Mouse (Mus musculus) thymus, postnatal 36 days (tissue): ENCODE results near the gene Sass6.
"Not testable (repeated sequence)": the region's sequence is repeated elsewhere in the genome, so short reads cannot be mapped to it uniquely, and the experiment has no call there.

Source experiments
- DNase-seq, 2 experiments: peaks; one replicate each; pipeline ENCODE4 v3.0.0; 2022; ENCODE audit warnings: mixed read lengths in 2 of 2

Gene Sass6

DNA sequence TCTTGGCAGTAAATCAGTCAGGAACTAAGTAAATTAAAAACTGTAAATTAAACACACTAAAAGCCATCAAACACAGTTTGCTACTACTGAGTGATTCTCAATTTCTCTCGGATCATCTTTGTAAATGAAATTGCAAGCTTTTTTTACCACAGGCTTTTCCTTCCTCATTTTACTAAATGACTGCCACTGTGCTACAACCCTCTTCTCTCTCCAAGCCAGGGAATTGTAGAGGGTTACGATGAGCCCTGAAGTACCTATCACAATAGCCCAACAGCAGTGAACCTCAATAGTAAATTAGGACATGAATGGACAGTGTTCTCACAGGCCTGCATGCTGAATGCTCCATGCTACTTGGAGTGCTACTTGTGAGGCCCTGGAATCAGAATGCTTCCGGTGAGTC, 39.3 kb downstream of the Sass6 start:
- no peak for DNase-seq

GRCm38 (mm10) chr3:116634853-116635252, 40.1 kb downstream of the Sass6 start:
- no peak for DNase-seq

GRCm38 (mm10) chr3:116635799-116636198, 41.0 kb downstream of the Sass6 start:
- no peak for DNase-seq

DNA sequence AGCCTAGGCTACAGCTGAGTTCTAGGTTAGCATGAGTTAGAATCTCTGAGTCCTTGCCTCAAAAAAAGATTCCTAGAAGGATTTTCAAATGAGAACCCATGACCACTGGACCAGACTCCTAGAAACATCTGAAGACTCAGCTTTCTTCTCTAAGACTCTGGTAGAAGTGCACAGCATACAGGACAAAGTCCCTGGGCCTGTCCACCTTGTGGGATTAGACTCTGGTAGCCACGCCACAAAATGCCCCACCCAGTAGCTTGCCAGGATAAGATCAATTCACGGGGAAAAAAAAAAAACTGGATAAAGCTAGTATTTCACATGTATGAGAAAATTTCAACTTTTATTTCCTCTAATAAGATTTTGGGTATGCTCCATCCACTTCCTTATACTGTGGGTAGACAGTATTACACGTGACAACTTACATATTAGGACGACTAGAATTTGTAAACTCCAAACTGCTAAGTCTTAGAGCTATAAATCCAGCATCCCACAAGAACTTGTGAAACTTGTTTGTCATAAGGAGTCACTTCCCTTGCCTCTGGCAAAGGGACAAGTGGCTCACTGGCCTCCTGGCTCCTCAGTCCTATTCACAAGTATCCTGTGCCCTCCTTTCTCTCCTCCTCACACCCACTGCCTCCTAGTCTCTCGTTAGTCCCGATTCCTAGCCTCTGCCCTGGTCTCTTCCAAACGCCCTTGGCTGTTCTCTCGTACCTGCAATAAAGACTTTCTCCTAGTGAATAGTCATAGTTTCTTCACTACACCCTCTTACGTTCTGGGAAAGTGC, 43.1 kb downstream of the Sass6 start:
- DNase-seq, result no peak

- DNase-seq, result no peak
Observed at GRCm38 (mm10) chr3:116638572-116638971, 43.8 kb downstream of the Sass6 start.

DNA sequence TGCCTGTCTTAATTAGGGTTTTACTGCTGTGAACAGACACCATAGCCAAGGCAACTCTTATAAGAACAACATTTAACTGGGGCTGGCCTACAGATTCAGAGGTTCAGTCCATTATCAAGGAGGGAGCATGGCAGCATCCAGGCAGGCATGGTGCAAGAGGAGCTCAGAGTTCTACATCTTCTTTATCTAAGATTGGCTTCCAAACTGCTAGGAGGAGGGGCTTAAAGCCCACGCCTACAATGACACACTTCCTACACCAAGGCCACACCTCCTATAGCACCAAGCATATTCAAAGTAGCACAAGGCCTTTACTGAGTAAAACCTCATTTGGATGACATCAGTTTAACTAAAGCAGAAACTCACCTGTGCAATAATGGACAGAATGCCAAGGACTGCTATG, 45.2 kb downstream of the Sass6 start:
- no peak for DNase-seq

GRCm38 (mm10) chr3:116641811-116642371, 47.1 kb downstream of the Sass6 start:
- no peak for DNase-seq

- no peak for DNase-seq
Observed at GRCm38 (mm10) chr3:116642373-116642772, 47.6 kb downstream of the Sass6 start.

- no peak for DNase-seq
Observed at GRCm38 (mm10) chr3:116646387-116646786, 51.6 kb downstream of the Sass6 start.

DNA sequence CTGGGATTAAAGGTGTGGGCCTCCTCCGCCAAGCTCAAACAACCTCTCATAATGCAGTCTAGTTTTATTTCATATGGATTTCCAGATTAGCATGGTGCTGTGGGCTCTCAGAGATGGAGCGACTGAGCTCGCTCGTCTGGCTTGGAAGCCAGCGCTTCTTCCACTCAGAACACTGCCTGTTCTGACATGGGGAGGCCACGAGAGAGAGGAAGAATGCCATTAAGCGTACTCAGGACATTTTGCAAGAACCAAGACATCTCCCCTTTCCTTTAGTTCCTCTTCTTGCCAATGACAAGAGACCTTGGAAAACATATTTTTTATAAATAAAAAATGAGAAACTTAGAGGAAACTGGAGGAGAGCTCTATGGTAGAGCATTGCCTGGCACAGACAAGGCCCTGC, 54.0 kb downstream of the Sass6 start:
- no peak for DNase-seq

- DNase-seq, result no peak
Observed at GRCm38 (mm10) chr3:116650698-116651097, 55.9 kb downstream of the Sass6 start.

GRCm38 (mm10) chr3:116652033-116652446, 57.3 kb downstream of the Sass6 start:
- no peak for DNase-seq

DNA sequence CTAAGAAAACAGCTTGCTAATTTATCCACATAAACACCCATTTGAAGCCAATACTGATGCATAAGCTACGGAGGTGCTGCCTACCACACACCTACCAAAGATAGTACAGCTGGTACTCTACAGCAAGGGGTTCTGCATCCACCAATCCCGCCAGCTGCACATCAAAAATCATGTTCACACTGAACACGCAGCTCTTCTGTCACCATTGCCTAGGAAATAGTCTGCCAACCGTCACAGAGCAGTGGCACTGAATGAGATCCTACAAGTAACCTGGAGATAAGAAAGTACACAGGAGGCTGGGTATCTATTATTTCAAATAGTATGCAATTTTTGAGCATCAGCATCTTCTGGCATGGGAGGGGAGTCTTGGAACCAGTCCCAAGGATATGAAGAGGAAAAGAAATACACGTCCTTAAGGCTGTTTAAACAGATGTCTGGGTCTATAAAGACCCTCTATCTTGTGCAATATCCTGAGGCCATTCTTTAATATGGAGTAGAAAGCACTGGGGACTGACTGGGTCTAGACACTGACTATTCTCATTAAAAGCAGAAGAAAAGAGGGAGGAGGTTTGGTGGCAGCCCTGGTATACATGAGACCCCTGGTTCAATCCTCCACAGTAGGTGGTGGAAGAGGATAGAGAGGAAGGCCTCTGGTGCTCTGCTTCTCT, 58.6 kb downstream of the Sass6 start:
- no peak for DNase-seq

DNA sequence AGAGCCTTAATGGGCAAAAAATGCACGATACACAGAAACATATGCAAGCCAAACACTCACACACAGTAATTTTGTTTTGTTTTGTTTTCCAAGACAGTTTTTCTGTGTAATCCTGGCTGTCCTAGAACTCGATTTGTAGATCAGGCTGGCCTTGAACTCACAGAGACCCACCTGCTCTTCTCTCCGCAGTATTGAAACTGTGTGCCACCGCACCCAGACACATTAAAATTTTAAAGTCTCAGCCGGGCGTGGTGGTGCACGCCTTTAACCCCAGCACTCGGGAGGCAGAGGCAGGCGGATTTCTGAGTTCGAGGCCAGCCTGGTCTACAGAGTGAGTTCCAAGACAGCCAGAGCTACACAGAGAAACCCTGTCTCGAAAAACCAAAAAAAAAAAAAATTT, 59.3 kb downstream of the Sass6 start:
- not testable (repeated sequence) for DNase-seq

DNA sequence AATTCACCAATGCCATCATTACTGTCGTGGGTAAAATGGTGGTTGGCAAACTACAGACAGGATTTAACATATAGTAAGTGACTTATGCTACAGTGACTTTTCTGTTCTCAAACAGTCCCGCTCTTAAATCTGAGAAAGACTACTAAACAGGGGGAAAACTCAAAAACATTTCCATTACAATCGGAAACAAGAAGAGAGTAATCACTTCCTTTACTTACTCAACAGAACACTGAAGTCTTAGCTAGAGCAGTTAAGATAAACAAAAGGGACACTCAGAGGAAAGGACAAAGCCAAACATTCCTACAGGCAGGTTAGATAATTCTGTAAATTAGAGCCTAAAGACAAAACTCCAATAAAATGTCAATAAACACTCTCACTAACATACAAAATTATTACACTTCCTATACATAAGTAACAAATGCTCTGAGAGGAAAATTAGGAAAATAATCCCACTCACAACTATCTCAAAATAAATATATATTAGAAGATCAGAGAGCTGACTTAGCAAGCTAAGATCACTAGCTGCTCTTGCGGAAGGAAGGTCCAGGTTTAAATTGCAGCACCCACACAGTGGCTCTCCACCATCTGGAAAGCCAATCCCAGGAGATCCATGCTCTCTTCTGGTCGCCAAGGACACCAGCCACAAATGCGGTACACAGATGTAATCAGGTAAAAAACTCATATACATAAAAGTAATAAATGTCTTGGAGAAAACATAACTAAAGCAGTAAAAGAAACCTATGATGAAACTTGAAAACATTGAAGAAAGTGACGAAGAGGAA, 61.6 kb downstream of the Sass6 start:
- DNase-seq, result no peak

DNA sequence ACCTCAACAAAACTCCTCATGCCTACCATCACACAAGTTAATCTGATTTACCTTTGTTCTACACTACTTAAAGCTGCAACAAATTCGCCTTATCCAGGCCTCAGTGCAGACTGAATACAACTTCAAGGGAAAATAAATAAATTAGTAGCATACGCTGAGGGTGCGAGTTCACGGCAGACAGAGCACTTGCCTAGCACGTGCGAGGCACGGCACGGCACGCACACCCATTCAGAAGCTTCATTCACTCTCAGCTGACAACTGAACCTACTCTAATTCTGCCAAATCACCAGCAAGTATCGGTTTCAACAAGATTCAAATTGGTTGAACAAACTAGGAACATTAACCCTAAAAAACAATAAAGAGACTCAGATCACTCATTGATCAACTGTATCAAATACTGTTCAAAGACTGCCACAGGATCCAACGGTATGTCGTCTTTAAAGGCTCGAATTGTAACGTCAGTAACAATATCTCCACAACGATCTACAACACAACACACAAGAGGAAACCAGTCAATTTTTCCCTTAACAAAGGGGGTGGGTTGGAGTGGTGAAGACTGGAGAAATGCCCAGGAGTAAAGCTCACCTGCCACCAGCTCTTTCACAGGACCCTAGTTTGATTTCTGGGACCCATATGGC, 64.3 kb downstream of the Sass6 start:
- DNase-seq, result no peak

DNA sequence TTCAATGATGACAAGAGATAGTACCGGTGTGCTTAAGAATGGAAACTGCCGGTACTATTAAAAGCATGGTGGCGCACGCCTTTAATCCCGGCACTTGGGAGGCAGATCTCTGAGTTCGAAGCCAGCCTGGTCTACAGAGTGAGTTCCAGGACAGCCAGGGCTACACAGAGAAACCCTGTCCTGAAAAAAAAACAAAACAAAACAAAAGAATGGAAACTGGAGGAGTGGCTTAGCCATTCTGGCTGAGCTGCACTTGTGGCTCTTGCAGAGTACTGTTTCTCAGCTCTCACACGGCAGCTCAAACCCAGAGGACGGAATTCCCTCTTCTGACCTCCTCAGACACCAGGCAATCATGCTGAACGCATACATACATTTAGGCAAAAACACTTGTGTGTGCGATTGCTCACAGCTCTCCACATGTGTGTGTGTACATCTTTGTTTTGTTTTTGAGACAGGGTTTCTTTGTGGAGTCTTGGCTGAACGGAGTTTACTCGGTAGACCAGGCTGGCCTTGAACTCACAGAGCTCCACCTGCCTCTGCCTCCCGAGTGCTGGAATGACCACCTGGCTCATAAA, 65.2 kb downstream of the Sass6 start:
- DNase-seq, result no peak

GRCm38 (mm10) chr3:116661288-116661869, 66.6 kb downstream of the Sass6 start:
- no peak for DNase-seq

GRCm38 (mm10) chr3:116661870-116662414, 67.2 kb downstream of the Sass6 start:
- DNase-seq, result no peak

DNA sequence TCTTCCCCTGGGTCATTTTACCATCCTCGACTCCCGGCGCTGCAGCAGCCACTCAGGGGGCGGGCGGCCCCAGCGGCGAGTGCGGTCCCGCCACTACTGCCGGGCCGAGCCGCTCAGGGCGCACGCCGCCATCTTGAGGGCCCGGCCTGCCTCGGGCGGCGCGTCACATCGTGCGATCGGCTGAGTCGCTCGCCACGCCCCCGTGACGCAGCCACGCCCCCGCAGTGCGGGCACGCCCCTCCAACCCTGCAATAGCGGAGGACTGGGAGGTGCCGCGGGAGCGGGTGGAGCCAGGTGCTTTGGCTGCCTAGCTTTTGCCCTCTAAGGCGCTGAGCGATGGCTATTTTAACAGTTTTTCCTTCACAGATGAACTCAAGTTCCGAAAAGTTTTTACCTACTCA, 67.7 kb downstream of the Sass6 start, which contains the start of gene Mfsd14a:
Mfsd14a (minus strand) TSS at position 215 of the 401 bp plus-strand sequence.
- DNase-seq, result peak; percentile 99 to 100

DNA sequence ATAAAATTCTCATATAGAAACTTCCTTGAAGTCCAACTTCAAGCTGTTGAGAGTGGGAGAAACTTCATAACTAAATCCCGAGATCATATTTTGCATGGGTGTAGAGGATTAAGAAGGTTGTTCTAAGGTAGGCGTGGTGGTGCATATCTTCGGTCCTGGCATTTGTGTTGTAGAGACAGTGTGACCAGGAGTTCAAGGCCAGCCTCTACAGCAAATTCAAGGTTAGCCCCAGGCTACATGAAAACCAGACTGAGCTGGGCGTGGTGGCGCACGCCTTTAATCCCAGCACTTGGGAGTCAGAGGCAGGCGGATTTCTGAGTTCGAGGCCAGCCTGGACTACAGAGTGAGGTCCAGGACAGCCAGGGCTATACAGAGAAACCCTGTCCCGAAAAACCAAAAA, 69.5 kb downstream of the Sass6 start:
- not testable (repeated sequence) for DNase-seq
